ENCODE assay signal across 8 mouse cellular contexts in the genomic region with DNA sequence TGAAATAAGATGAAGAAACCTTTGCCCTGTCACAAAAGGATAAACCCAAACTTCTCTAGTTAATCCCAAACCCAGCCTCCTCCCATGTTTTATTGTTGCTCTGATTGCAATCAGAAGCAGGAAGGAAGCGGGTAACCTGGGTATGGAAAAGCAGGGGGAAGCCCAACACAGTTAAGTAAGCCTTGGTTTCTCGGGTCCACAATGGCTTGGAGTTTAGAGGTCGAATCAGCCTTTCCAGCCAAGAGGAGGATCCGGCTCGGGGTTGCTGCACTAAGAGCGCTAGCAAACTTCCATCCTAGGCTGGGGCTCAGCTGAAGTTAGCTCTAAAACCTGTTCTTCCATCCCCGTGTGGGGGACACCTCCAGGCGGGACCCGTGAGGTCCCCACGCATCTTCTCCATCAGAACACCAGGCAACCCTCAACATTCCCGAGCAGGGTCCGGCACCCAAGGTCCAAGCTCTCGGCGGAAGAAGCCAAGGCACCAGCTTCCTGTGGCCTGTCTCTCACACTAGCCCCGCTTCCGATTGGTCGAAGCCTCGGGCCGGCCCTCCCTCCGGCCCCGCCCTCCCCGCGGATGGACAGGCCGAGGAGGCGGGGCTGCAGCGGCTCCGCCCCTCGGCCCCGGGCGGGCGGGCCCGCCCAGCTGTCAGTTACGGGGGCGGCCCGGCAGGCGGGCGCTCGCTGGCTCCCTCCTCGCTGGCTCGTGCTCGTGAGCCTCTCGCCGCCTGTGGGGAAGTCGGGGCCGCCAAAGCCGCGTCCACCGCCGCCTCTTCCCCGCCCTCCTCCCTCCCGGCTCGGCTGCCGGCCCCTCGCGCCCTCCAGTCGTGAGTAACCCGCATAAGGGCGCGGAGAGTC. TPM values are rescaled to one million over a fixed set of nuclear protein-coding genes. Genes with fewer than 3 reads are reported as not detected.
DNase-seq lines count a peak whose midpoint lies in the region; ATAC-seq lines count a peak whose summit lies in the region.

A gene (plus strand): TSS at position 605 of the 855 bp plus-strand sequence.

- under 1% methylated on average over 54 of the region's 59 CpGs for WGBS in hindbrain, embryonic 15.5 days

- H3K36me3 ChIP-seq in hindbrain, embryonic 15.5 days = no peaks in the 10 kb centered on the region

- no peaks in the 10 kb centered on the region for H3K27me3 ChIP-seq in hindbrain, embryonic 15.5 days

- peak within 1 kb of the TSS; percentile 93 for H3K27ac ChIP-seq in hindbrain, embryonic 15.5 days (replicated peaks)

- peak within 1 kb of the TSS; percentile 64 for H3K4me2 ChIP-seq in hindbrain, embryonic 15.5 days

- DNase-seq in WW6 (ENCODE audit: low read depth, low spot score) = peak; percentile 77
- DNase-seq in cerebellum, postnatal 36 days = peak; percentile 85 to 94
- peak; percentile 81 to 88 for DNase-seq in frontal cortex, postnatal 36 days (ENCODE audit: low spot score in 2 of 2)
- peak; percentile 87 to 90 for DNase-seq in layer of hippocampus, postnatal 36 days
- peak; percentile 90 for DNase-seq in lung, postnatal 25 days (ENCODE audit: low spot score)
- peak; percentile 82 for DNase-seq in retina, adult 2 months (ENCODE audit: low read depth, low spot score)
- DNase-seq in thymus, postnatal 25 days = peak; percentile 57

- peak within 1 kb of the TSS; percentile 78 for H3K9ac ChIP-seq in hindbrain, embryonic 15.5 days

- ATAC-seq in hindbrain, embryonic 15.5 days (ENCODE audit: low FRiP score, low read depth) = peak; percentile 99

- H3K4me1 ChIP-seq in hindbrain, embryonic 15.5 days (replicated peaks) = peaks cover 25% of the 10 kb centered on the region

- peak within 1 kb of the TSS; percentile 83 for H3K4me3 ChIP-seq in hindbrain, embryonic 15.5 days

- H3K9me3 ChIP-seq in hindbrain, embryonic 15.5 days = no peaks in the 10 kb centered on the region

RNA-seq across cellular contexts. Expression of the gene that starts here (rescaled TPM):
- polyA plus RNA-seq in hindbrain, embryonic 15.5 days (2015; fragmentation: Nextera tagmentation; extraction: Ambion mirVana) = 20.2 and 21.9 TPM in 2 replicates
- 10 to 100 TPM; 36.1 to 36.7 TPM for total RNA-seq in layer of hippocampus, postnatal 36 days (2021)

Comparison
In these comparisons a context has a peak if more than half of its experiments do, and no peak if none do; other contexts are left out.
1. Peak in every context shown above with its lines: DNase-seq, ATAC-seq, H3K4me3 ChIP-seq and H3K27ac ChIP-seq.